ENCODE assay signal across 8 mouse cellular contexts in genomic region chr4:62208696-62209380, GRCm38 (mm10). TPM values are rescaled to one million over a fixed set of nuclear protein-coding genes. Genes with fewer than 3 reads are reported as not detected.
A peak's percentile ranks its signal among the peaks of the same experiment; 100 is the strongest.
DNase-seq lines count a peak whose midpoint lies in the region; ATAC-seq and TF ChIP-seq lines count a peak whose summit lies in the region.

No protein-coding gene starts in this region.

- H3K4me1 ChIP-seq in cerebellum, adult 2 months (ENCODE audit: control insufficient read depth, insufficient read depth, low read length) = no peaks in the 10 kb centered on the region
- H3K4me1 ChIP-seq in lung, adult 2 months (ENCODE audit: control insufficient read depth, insufficient read depth, low read length) = peaks cover 2% of the 10 kb centered on the region; the same call in 1 of the 2 replicates
- no peaks in the 10 kb centered on the region for H3K4me1 ChIP-seq in hindbrain, postnatal 0 days (ENCODE audit: insufficient read depth, low read length)

- no peak for TF ChIP-seq POLR2A in cerebellum, adult 2 months (IDR thresholded peaks at IDR 0.05; ENCODE audit: borderline replicate concordance, insufficient read depth, low read length)
- no peak for TF ChIP-seq POLR2A in lung, adult 2 months (IDR thresholded peaks at IDR 0.05; ENCODE audit: borderline replicate concordance, extremely low read depth, low read depth, low read length)
- TF ChIP-seq POLR2A in myocyte (IDR thresholded peaks at IDR 0.05; ENCODE audit: insufficient read length, low read depth) = no peak

- H3K4me3 ChIP-seq in cerebellum, adult 2 months (replicated peaks; ENCODE audit: insufficient read depth, low read depth, low read length) = peak overlapping the region; percentile 98
- peak overlapping the region; percentile 87 for H3K4me3 ChIP-seq in lung, adult 2 months (replicated peaks; ENCODE audit: extremely low read depth, low read depth, low read length)
- peak overlapping the region; percentile 70 for H3K4me3 ChIP-seq in hindbrain, postnatal 0 days (ENCODE audit: low read length)
- peak overlapping the region; percentile 43 for H3K4me3 ChIP-seq in myocyte

- no peak for TF ChIP-seq CTCF in cerebellum, adult 2 months (IDR thresholded peaks at IDR 0.05; ENCODE audit: borderline replicate concordance, insufficient read depth, low read depth, low read length)
- TF ChIP-seq CTCF in lung, adult 2 months (IDR thresholded peaks at IDR 0.05; ENCODE audit: insufficient read depth, low read length) = no peak
- peak; percentile 42 for TF ChIP-seq CTCF in hindbrain, postnatal 0 days (IDR thresholded peaks at IDR 0.05; ENCODE audit: low read depth)

- H3K4me2 ChIP-seq in hindbrain, postnatal 0 days (ENCODE audit: low read depth, low read length) = peak overlapping the region; percentile 62
- peak overlapping the region; percentile 72 for H3K4me2 ChIP-seq in myocyte (ENCODE audit: low read depth)

- H3K36me3 ChIP-seq in hindbrain, postnatal 0 days (ENCODE audit: insufficient read depth, low read length) = peaks cover 2% of the 10 kb centered on the region
- no peaks in the 10 kb centered on the region for H3K36me3 ChIP-seq in myocyte (ENCODE audit: control insufficient read depth, insufficient read depth)

- H3K9me3 ChIP-seq in hindbrain, postnatal 0 days (ENCODE audit: low read length) = no peaks in the 10 kb centered on the region

- no peaks in the 10 kb centered on the region for H3K79me2 ChIP-seq in myocyte (ENCODE audit: control insufficient read depth, insufficient read depth)

- peak overlapping the region; percentile 15 for H3ac ChIP-seq in myocyte (ENCODE audit: control insufficient read depth, insufficient read length)

- no peaks in the 10 kb centered on the region for H3K27me3 ChIP-seq in cerebellum, adult 2 months (ENCODE audit: control insufficient read depth, insufficient read depth, low read length)
- no peaks in the 10 kb centered on the region for H3K27me3 ChIP-seq in hindbrain, postnatal 0 days (ENCODE audit: insufficient read depth, low read length)
- H3K27me3 ChIP-seq in myocyte (ENCODE audit: control insufficient read depth, insufficient read depth, insufficient read length) = no peaks in the 10 kb centered on the region

- ATAC-seq in hindbrain, postnatal 0 days = peak; percentile 61

- no peak for DNase-seq in cerebellum, adult 2 months
- DNase-seq in cerebellum, postnatal 4 days (ENCODE audit: low spot score in 2 of 2) = no peak
- DNase-seq in lung, adult 2 months = no peak
- no peak for DNase-seq in lung, postnatal 36 days
- peak; percentile 39 for DNase-seq in hindbrain, postnatal 0 days (ENCODE audit: low spot score)
- no peak for DNase-seq in thymus, postnatal 36 days
- DNase-seq in retina, postnatal 1 day = no peak

- 5% methylated on average over 19 of the region's 19 CpGs for WGBS in cerebellum, adult 2 months
- WGBS in lung, adult 2 months = 4% methylated on average over 19 of the region's 19 CpGs
- WGBS in hindbrain, postnatal 0 days = 3% methylated on average over 19 of the region's 19 CpGs

- H3K27ac ChIP-seq in cerebellum, adult 2 months (ENCODE audit: insufficient read depth, low read length) = peak overlapping the region; percentile 69
- peak overlapping the region; percentile 94 for H3K27ac ChIP-seq in hindbrain, postnatal 0 days

- peak overlapping the region; percentile 80 for H3K9ac ChIP-seq in hindbrain, postnatal 0 days (replicated peaks; ENCODE audit: low read length)

TF ChIP-seq in myocyte, 11 proteins besides CTCF, POLR2A, EP300 and RAD21:
- TF ChIP-seq MYOG (IDR thresholded peaks at IDR 0.05; ENCODE audit: control insufficient read depth in 1 of 3, insufficient read depth in 1 of 3, insufficient read length in 2 of 3, low read depth in 2 of 3) = no peak
- no peak for TF ChIP-seq TCF3 (IDR thresholded peaks at IDR 0.05; ENCODE audit: insufficient read length, low read depth)
- TF ChIP-seq TCF12 (IDR thresholded peaks at IDR 0.05; ENCODE audit: insufficient read depth, poor library complexity, severe bottlenecking) = no peak
- TF ChIP-seq E2F4 (IDR thresholded peaks at IDR 0.05; ENCODE audit: insufficient read depth) = no peak

RNA-seq across cellular contexts. Expression of gene Zfp37, which starts 22.0 kb away (rescaled TPM):
- 9.6 and 10.1 TPM in 2 replicates for polyA plus RNA-seq in cerebellum, adult 2 months (2012; rRNA removed)
- 0.58 and 1.1 TPM in 2 replicates for polyA plus RNA-seq in lung, adult 2 months (2012; rRNA removed)
- total RNA-seq in hindbrain, postnatal 0 days (2014; rRNA removed) = 12.5 and 14.4 TPM in 2 replicates
- 15.6 and 16.2 TPM in 2 replicates for polyA plus RNA-seq in hindbrain, postnatal 0 days (2015; fragmentation: Nextera tagmentation; extraction: Ambion mirVana)
- polyA plus RNA-seq in myocyte (2012; fragmentation: generic; extraction: Trizol) = 0.46 TPM

RNA-seq across cellular contexts. Expression of gene Slc31a2, which starts 53.5 kb away (rescaled TPM):
- polyA plus RNA-seq in cerebellum, adult 2 months (2012; rRNA removed) = 16.9 and 18.2 TPM in 2 replicates
- 22.3 and 30.7 TPM in 2 replicates for polyA plus RNA-seq in lung, adult 2 months (2012; rRNA removed)
- 17.7 and 19.3 TPM in 2 replicates for total RNA-seq in hindbrain, postnatal 0 days (2014; rRNA removed)
- polyA plus RNA-seq in hindbrain, postnatal 0 days (2015; fragmentation: Nextera tagmentation; extraction: Ambion mirVana) = 12.1 and 12.2 TPM in 2 replicates
- polyA plus RNA-seq in myocyte (2012; fragmentation: generic; extraction: Trizol) = 4.2 TPM

RNA-seq across cellular contexts. Expression of gene Mup21, which starts 58.2 kb away (rescaled TPM):
- not detected in 2 replicates for polyA plus RNA-seq in cerebellum, adult 2 months (2012; rRNA removed)
- not detected in 2 replicates for polyA plus RNA-seq in lung, adult 2 months (2012; rRNA removed)
- total RNA-seq in hindbrain, postnatal 0 days (2014; rRNA removed) = not detected in 2 replicates
- polyA plus RNA-seq in hindbrain, postnatal 0 days (2015; fragmentation: Nextera tagmentation; extraction: Ambion mirVana) = not detected in 2 replicates
- polyA plus RNA-seq in myocyte (2012; fragmentation: generic; extraction: Trizol) = not detected

Comparison
In these comparisons a context has a peak if more than half of its experiments do, and no peak if none do; other contexts are left out.
1. H3K4me3 ChIP-seq: peak in every context shown above with its lines; median percentile 98 in cerebellum, adult 2 months; 87 in lung, adult 2 months; 70 in hindbrain, postnatal 0 days; 43 in myocyte.